In the genomic region with DNA sequence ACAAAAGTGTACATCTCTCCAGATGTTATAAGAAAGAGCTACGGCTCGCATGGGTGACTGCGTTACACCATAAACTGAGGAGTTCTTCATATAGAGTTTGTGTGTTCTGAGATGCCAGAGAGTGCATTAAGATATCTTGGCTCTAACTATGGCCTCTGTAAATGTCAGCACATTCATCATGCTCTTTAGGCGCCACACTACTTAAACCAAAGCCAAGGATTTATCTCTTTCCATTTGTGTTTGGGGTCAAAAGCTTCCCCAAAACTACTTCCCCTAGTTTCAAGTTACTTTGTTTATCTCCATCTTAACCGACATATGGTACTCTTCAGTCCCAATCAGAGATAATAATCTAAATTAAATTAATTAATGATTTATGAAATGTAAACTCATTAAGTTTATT, we compare ENCODE assay signal across 22 mouse cellular contexts.
"Had no signal": no experiment of that assay in that cellular context is flagged by ENCODE, and none has a peak within 500 bp of the region (broad histone marks: within the 10 kb centered on the region; RNA-seq: fewer than 3 reads in every experiment).

No protein-coding gene starts in this region.

- H3K27ac ChIP-seq: layer of hippocampus, adult 2 months; limb, embryonic 10.5 days; limb, embryonic 13.5 days; liver, embryonic 12.5 days; liver, embryonic 15.5 days; midbrain, embryonic 12.5 days; midbrain, embryonic 15.5 days; neural tube, embryonic 12.5 days; neural tube, embryonic 15.5 days had no signal

- H3K4me2 ChIP-seq: limb, embryonic 13.5 days; liver, embryonic 12.5 days; liver, embryonic 15.5 days; midbrain, embryonic 12.5 days; midbrain, embryonic 15.5 days; neural tube, embryonic 12.5 days; neural tube, embryonic 15.5 days had no signal

- DNase-seq: kidney, adult 8-10 months; kidney, postnatal 25 days; layer of hippocampus, adult 9-11 months; liver; lung, adult 18-20 months; lung, postnatal 36 days; right cerebral cortex, adult 18-20 months; right cerebral cortex, postnatal 14 days; right cerebral cortex, postnatal 4 days; thymus, adult 18-20 months; thymus, postnatal 4 days had no signal

- H3K9me3 ChIP-seq: limb, embryonic 10.5 days; limb, embryonic 13.5 days; liver, embryonic 15.5 days; midbrain, embryonic 12.5 days; midbrain, embryonic 15.5 days; neural tube, embryonic 12.5 days; neural tube, embryonic 15.5 days had no signal

- ATAC-seq: intestine, postnatal 0 days; liver, embryonic 12.5 days; midbrain, embryonic 15.5 days had no signal

- H3K36me3 ChIP-seq: limb, embryonic 10.5 days; limb, embryonic 13.5 days; liver, embryonic 12.5 days; liver, embryonic 15.5 days; midbrain, embryonic 12.5 days; midbrain, embryonic 15.5 days; neural tube, embryonic 12.5 days; neural tube, embryonic 15.5 days had no signal

- H3K9ac ChIP-seq: limb, embryonic 13.5 days; liver, embryonic 12.5 days; liver, embryonic 15.5 days; midbrain, embryonic 12.5 days; midbrain, embryonic 15.5 days; neural tube, embryonic 12.5 days; neural tube, embryonic 15.5 days had no signal

- H3K4me3 ChIP-seq: layer of hippocampus, adult 2 months; limb, embryonic 10.5 days; limb, embryonic 13.5 days; liver, embryonic 12.5 days; liver, embryonic 15.5 days; megakaryocyte, embryonic 14.5 days; midbrain, embryonic 12.5 days; midbrain, embryonic 15.5 days; neural tube, embryonic 12.5 days; neural tube, embryonic 15.5 days had no signal

- H3K27me3 ChIP-seq: limb, embryonic 13.5 days; liver, embryonic 12.5 days; liver, embryonic 15.5 days; megakaryocyte, embryonic 14.5 days; midbrain, embryonic 12.5 days; midbrain, embryonic 15.5 days; neural tube, embryonic 12.5 days; neural tube, embryonic 15.5 days had no signal

- H3K4me1 ChIP-seq: liver, embryonic 12.5 days; liver, embryonic 15.5 days; megakaryocyte, embryonic 14.5 days; midbrain, embryonic 12.5 days; midbrain, embryonic 15.5 days; neural tube, embryonic 12.5 days; neural tube, embryonic 15.5 days had no signal
